In the genomic region with DNA sequence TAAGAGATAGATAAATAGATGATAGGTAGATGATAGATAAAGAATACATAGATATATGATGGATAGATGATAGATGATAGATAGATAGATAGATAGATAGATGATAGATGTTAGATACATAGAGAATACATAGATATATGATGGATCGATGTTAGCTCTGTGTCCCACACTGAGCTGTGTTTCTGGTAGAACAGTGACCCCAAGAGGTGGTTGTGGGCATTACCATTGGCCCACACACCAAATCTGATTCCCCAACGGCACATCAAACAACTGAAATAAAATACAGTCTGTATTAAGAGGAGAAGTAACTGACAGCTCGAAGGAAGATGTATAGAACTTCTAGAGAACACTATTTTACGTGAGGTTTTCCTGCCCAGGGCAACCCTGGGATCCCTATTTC, we compare ENCODE assay signal across 9 mouse cellular contexts. TPM values are rescaled to one million over a fixed set of nuclear protein-coding genes. Genes with fewer than 3 reads are reported as not detected.
DNase-seq lines count a peak whose midpoint lies in the region; ATAC-seq and TF ChIP-seq lines count a peak whose summit lies in the region.
"Had no signal": no experiment of that assay in that cellular context is flagged by ENCODE, and none has a peak within 500 bp of the region (broad histone marks: within the 10 kb centered on the region; RNA-seq: fewer than 3 reads in every experiment).

No protein-coding gene starts in this region.

- no peak for TF ChIP-seq POLR2A in MEL (IDR thresholded peaks at IDR 0.05; ENCODE audit: control insufficient read depth in 1 of 2, insufficient read depth in 1 of 2, low read depth in 1 of 2, low read length in 2 of 2, poor library complexity in 1 of 2)
- no peak for TF ChIP-seq POLR2A in small intestine, adult 2 months (IDR thresholded peaks at IDR 0.05; ENCODE audit: low read depth, low read length)

- TF ChIP-seq EP300 in MEL (IDR thresholded peaks at IDR 0.05; ENCODE audit: low read depth in 1 of 2, low read length in 2 of 2), result no peak

- no peak overlapping the region for H3K27ac ChIP-seq in kidney, embryonic 15.5 days
- no peak overlapping the region for H3K27ac ChIP-seq in MEL (ENCODE audit: control insufficient read depth, low read depth, low read length)
- no peak overlapping the region for H3K27ac ChIP-seq in small intestine, adult 2 months (ENCODE audit: insufficient read depth, low read depth, low read length)
- H3K27ac ChIP-seq: liver, embryonic 15.5 days had no signal

- no peak overlapping the region for H3K4me2 ChIP-seq in kidney, embryonic 15.5 days
- H3K4me2 ChIP-seq: liver, embryonic 15.5 days had no signal

- H3K4me3 ChIP-seq in kidney, embryonic 15.5 days (replicated peaks), result no peak overlapping the region
- H3K4me3 ChIP-seq in MEL (ENCODE audit: control insufficient read depth in 1 of 2, insufficient read depth in 1 of 2, low read depth in 2 of 2, low read length in 2 of 2), result no peak overlapping the region
- no peak overlapping the region for H3K4me3 ChIP-seq in small intestine, adult 2 months (ENCODE audit: low read depth, low read length)
- H3K4me3 ChIP-seq: erythroblast, embryonic 14.5 days; liver, embryonic 15.5 days had no signal

- no peaks in the 10 kb centered on the region; the same call in 1 of the 2 replicates for H3K79me2 ChIP-seq in MEL (ENCODE audit: control insufficient read depth, insufficient read depth, low read length, poor library complexity)

- TF ChIP-seq RAD21 in MEL (IDR thresholded peaks at IDR 0.05; ENCODE audit: low read depth, low read length), result peak; percentile 66

- TF ChIP-seq CTCF in MEL (IDR thresholded peaks at IDR 0.05 in 2 of 3, conservative IDR thresholded peaks at IDR 0.05 in 1 of 3; ENCODE audit: control insufficient read depth in 1 of 3, insufficient read depth in 1 of 3, low read depth in 2 of 3, low read length in 3 of 3, poor library complexity in 1 of 3, severe bottlenecking in 1 of 3), result peak; percentile 54 to 84 (median 67)
- TF ChIP-seq CTCF in small intestine, adult 2 months (IDR thresholded peaks at IDR 0.05; ENCODE audit: extremely low read depth, insufficient read length, insufficient replicate concordance, low read depth, low read length), result peak; percentile 22; the same call in 1 of the 2 replicates

- H3K36me3 ChIP-seq in kidney, embryonic 15.5 days, result no peaks in the 10 kb centered on the region
- no peaks in the 10 kb centered on the region for H3K36me3 ChIP-seq in MEL (ENCODE audit: control insufficient read depth in 1 of 2, insufficient read depth in 2 of 2, low read length in 2 of 2)
- H3K36me3 ChIP-seq in small intestine, adult 2 months (ENCODE audit: control insufficient read depth, insufficient read depth, low read length), result no peaks in the 10 kb centered on the region
- H3K36me3 ChIP-seq: liver, embryonic 15.5 days had no signal

- peaks cover 4% of the 10 kb centered on the region; the same call in 1 of the 2 replicates for H3K27me3 ChIP-seq in kidney, embryonic 15.5 days
- no peaks in the 10 kb centered on the region for H3K27me3 ChIP-seq in MEL (ENCODE audit: control insufficient read depth in 1 of 2, insufficient read depth in 2 of 2, low read length in 2 of 2)
- no peaks in the 10 kb centered on the region; the same call in 1 of the 2 replicates for H3K27me3 ChIP-seq in small intestine, adult 2 months (ENCODE audit: control insufficient read depth, insufficient read depth, low read length)
- H3K27me3 ChIP-seq: liver, embryonic 15.5 days had no signal

- WGBS in kidney, embryonic 15.5 days, result 19% methylated on average over 4 of the region's 4 CpGs
- 9% methylated on average over 4 of the region's 4 CpGs for WGBS in small intestine, adult 2 months

- intact Hi-C loops in left cerebral cortex, postnatal 25 days (cut with DNase I), result loop anchor here (5.0 kb wide), 1 partner anchor 439 kb away; no protein-coding TSS in a partner anchor

- no peak for ATAC-seq in kidney, embryonic 15.5 days (replicated peaks; ENCODE audit: low FRiP score)
- ATAC-seq in granulocyte monocyte progenitor cell, adult 5-6 weeks (replicated peaks; ENCODE audit: poor library complexity, severe bottlenecking), result peak; percentile 65

- no peak overlapping the region for H3K9ac ChIP-seq in kidney, embryonic 15.5 days
- no peak overlapping the region for H3K9ac ChIP-seq in MEL (ENCODE audit: control insufficient read depth, low read depth, low read length, poor library complexity, severe bottlenecking)
- H3K9ac ChIP-seq: liver, embryonic 15.5 days had no signal

- H3K9me3 ChIP-seq in kidney, embryonic 15.5 days (replicated peaks), result no peaks in the 10 kb centered on the region
- H3K9me3 ChIP-seq in MEL (replicated peaks; ENCODE audit: insufficient read depth, low read length), result no peaks in the 10 kb centered on the region
- H3K9me3 ChIP-seq: liver, embryonic 15.5 days had no signal

- no peaks in the 10 kb centered on the region for H3K4me1 ChIP-seq in kidney, embryonic 15.5 days
- H3K4me1 ChIP-seq in MEL (ENCODE audit: control insufficient read depth in 1 of 2, insufficient read depth in 2 of 2, low read length in 2 of 2), result no peaks in the 10 kb centered on the region
- no peaks in the 10 kb centered on the region for H3K4me1 ChIP-seq in small intestine, adult 2 months (ENCODE audit: control insufficient read depth, insufficient read depth, insufficient read length, low read length)
- H3K4me1 ChIP-seq: liver, embryonic 15.5 days had no signal

- peak; percentile 19 to 54 for DNase-seq in kidney, adult 8-10 months
- DNase-seq in MEL (ENCODE audit: low read depth, low spot score), result peak; percentile 29
- DNase-seq in brain, adult 2 months (ENCODE audit: low read depth, low spot score), result peak; percentile 71
- DNase-seq in left cerebral cortex, postnatal 25 days (ENCODE audit: low spot score in 2 of 2), result peak; percentile 26 to 70

TF ChIP-seq in MEL, 35 proteins besides CTCF, POLR2A, EP300 and RAD21:
- peak; percentile 8; the same call in 1 of the 2 replicates for TF ChIP-seq ZC3H11A (IDR thresholded peaks at IDR 0.05; ENCODE audit: low read depth, low read length)
- TF ChIP-seq ETS1 (IDR thresholded peaks at IDR 0.05; ENCODE audit: low read depth, low read length), result no peak
- peak; percentile 43 for TF ChIP-seq SMC3 (IDR thresholded peaks at IDR 0.05; ENCODE audit: low read depth, low read length)

RNA-seq across cellular contexts. Expression of a gene that starts 29.9 kb away (rescaled TPM):
- 75.7 and 78.9 TPM in 2 replicates for polyA plus RNA-seq in kidney, embryonic 15.5 days (2015; fragmentation: Nextera tagmentation; extraction: Ambion mirVana)
- 9.1 and 10.4 TPM in 2 replicates for total RNA-seq in MEL (2012; rRNA removed)
- 10 to 100 TPM in 1 of 2 experiments, not detected in 1; 20.5 TPM for polyA plus RNA-seq in MEL (2012; ENCODE audit: insufficient read depth in 1 of 2, insufficient read length in 2 of 2, low read depth in 1 of 2, low replicate concordance in 2 of 2, missing spikeins in 1 of 2)
- total RNA-seq in granulocyte monocyte progenitor cell, adult 5-6 weeks (2014; fragmentation: Nextera tagmentation), result 12.2 and 13.8 TPM in 2 replicates
- total RNA-seq in granulocyte monocyte progenitor cell, adult 5-6 weeks (2017), result 14.0 and 19.5 TPM in 2 replicates
- 100 to 1,000 TPM; 105 to 110 TPM for total RNA-seq in left cerebral cortex, postnatal 25 days (2021)
- polyA plus RNA-seq in small intestine, adult 2 months (2012; rRNA removed), result 9.6 and 12.9 TPM in 2 replicates
